Mouse (Mus musculus): Measurements from ENCODE around the gene Ncoa1. TPM values are rescaled to one million over a fixed set of nuclear protein-coding genes. Genes with fewer than 3 reads are reported as not detected.

The Ncoa1 gene
- polyA plus RNA-seq, 1 experiment from 2014 or later = 2.6 TPM

DNA sequence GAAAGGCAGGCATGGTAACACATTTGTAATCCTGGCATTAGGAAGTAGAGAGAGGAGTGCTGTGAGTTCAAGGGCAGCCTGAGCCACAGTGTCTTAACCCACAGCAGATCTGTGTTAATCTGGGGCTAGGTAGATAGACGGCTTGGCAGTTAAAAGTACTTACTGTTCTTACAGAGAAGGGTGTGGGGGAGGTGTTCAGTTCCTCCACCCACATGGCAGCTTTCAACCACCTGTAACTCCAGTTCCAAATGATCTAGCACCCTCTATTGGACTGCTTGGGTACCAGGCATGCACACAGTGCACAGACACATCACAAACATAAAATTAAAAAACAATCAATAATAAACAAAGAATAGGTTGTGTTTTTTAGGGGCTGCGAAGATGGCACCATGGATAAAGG is 84.4 kb downstream of the Ncoa1 start:
- Histone ChIP-seq H3K4me3 (ENCODE audit: low read depth, low read length) (no peak overlapping the region), H3K4me1 (replicated peaks; ENCODE audit: control insufficient read depth, insufficient read depth, low read length) (no peaks in the 10 kb centered on the region), H3K27ac (ENCODE audit: low read depth, low read length) (no peak overlapping the region), H3K27me3 (replicated peaks; ENCODE audit: control insufficient read depth, insufficient read depth, low read length) (no peaks in the 10 kb centered on the region), H3K9me3 (ENCODE audit: control insufficient read depth, low read length) (no peaks in the 10 kb centered on the region), H3K9ac (ENCODE audit: low read depth, low read length) (no peak overlapping the region), H3K4me2 (no peak overlapping the region), H3K36me3 (ENCODE audit: control insufficient read depth, insufficient read depth, low read length) (no peaks in the 10 kb centered on the region)
- DNase-seq (ENCODE audit: low spot score) (no peak), ATAC-seq (replicated peaks; ENCODE audit: low FRiP score) (no peak)
- WGBS = 48% methylated on average over 2 of the region's 2 CpGs

DNA sequence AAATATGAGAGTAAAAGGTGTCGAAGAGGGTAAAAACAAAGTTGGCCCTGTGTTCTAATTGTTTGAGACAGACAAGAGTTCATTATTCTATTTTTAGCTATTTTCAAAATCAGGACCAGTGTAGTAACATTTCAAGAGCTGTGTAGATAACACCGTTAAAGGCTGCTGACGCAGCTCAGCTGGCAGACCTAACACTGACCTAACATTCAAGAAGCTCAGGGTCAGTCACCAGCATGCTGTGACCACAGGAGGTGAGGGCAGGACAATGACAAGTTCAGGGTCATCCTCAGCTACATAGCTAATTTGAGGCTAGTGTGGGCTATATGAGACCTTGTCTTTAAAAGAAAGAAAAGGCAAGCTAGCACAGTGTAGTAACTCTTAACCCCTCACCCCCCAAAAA is 84.9 kb downstream of the Ncoa1 start:
- H3K27ac ChIP-seq (ENCODE audit: low read depth, low read length) = no peak overlapping the region
- H3K4me2 ChIP-seq = no peak overlapping the region
- no peaks in the 10 kb centered on the region for H3K27me3 ChIP-seq (replicated peaks; ENCODE audit: control insufficient read depth, insufficient read depth, low read length)
- DNase-seq (ENCODE audit: low spot score) = no peak
- H3K9ac ChIP-seq (ENCODE audit: low read depth, low read length) = no peak overlapping the region
- no peak overlapping the region for H3K4me3 ChIP-seq (ENCODE audit: low read depth, low read length)
- 56% methylated on average over 3 of the region's 3 CpGs for WGBS
- no peaks in the 10 kb centered on the region for H3K9me3 ChIP-seq (ENCODE audit: control insufficient read depth, low read length)
- no peaks in the 10 kb centered on the region for H3K36me3 ChIP-seq (ENCODE audit: control insufficient read depth, insufficient read depth, low read length)
- H3K4me1 ChIP-seq (replicated peaks; ENCODE audit: control insufficient read depth, insufficient read depth, low read length) = no peaks in the 10 kb centered on the region
- no peak for ATAC-seq (replicated peaks; ENCODE audit: low FRiP score)

DNA sequence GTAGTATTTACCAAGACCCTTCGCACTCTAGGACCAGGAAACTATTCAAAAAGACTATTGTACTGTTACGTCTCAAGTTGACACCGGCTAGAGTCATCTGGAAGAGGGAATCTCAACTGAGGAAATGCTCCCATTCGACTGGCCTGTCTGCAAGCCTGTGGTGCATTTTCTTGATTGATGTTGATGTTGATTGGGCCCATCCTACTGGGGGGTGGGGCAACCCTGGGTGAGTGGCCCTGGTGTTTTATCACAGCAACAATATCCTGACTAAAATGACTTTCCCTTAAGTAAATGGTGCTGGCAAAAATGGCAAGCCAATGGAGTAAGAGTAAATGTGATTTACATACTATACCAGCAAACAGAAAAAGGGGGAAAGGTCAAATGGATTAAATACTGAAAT is 85.7 kb downstream of the Ncoa1 start:
- ATAC-seq (replicated peaks; ENCODE audit: low FRiP score) = no peak
- 53% methylated on average over 4 of the region's 4 CpGs for WGBS
- no peak overlapping the region for H3K9ac ChIP-seq (ENCODE audit: low read depth, low read length)
- no peaks in the 10 kb centered on the region for H3K9me3 ChIP-seq (ENCODE audit: control insufficient read depth, low read length)
- H3K4me1 ChIP-seq (replicated peaks; ENCODE audit: control insufficient read depth, insufficient read depth, low read length) = no peaks in the 10 kb centered on the region
- H3K27ac ChIP-seq (ENCODE audit: low read depth, low read length) = no peak overlapping the region
- no peaks in the 10 kb centered on the region for H3K36me3 ChIP-seq (ENCODE audit: control insufficient read depth, insufficient read depth, low read length)
- H3K4me3 ChIP-seq (ENCODE audit: low read depth, low read length) = no peak overlapping the region
- no peak overlapping the region for H3K4me2 ChIP-seq
- H3K27me3 ChIP-seq (replicated peaks; ENCODE audit: control insufficient read depth, insufficient read depth, low read length) = no peaks in the 10 kb centered on the region
- DNase-seq (ENCODE audit: low spot score) = no peak

DNA sequence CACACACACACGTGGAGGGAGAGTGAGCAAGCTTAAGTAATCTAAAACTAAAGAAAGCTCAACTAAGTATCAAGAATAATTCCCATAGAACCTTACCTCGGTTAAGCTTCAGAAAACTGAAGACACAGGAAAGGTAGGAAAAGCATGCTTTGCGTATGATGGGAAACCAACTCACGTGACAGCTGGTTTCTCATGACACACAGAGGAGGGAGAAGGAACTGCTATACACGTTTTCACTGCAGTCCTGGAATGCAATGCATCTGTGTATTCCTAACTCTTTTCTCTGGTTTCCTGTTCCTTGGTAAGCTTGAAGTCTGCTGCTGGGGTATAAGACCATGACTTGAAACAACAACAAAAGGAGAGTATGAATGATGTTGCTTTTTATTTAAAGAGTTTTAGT is 86.3 kb downstream of the Ncoa1 start:
- 64% methylated on average over 5 of the region's 5 CpGs for WGBS
- H3K27ac ChIP-seq (ENCODE audit: low read depth, low read length) = no peak overlapping the region
- no peak overlapping the region for H3K9ac ChIP-seq (ENCODE audit: low read depth, low read length)
- no peak for DNase-seq (ENCODE audit: low spot score)
- no peaks in the 10 kb centered on the region for H3K4me1 ChIP-seq (replicated peaks; ENCODE audit: control insufficient read depth, insufficient read depth, low read length)
- no peak overlapping the region for H3K4me2 ChIP-seq
- H3K36me3 ChIP-seq (ENCODE audit: control insufficient read depth, insufficient read depth, low read length) = no peaks in the 10 kb centered on the region
- ATAC-seq (replicated peaks; ENCODE audit: low FRiP score) = no peak
- H3K27me3 ChIP-seq (replicated peaks; ENCODE audit: control insufficient read depth, insufficient read depth, low read length) = no peaks in the 10 kb centered on the region
- no peak overlapping the region for H3K4me3 ChIP-seq (ENCODE audit: low read depth, low read length)
- H3K9me3 ChIP-seq (ENCODE audit: control insufficient read depth, low read length) = no peaks in the 10 kb centered on the region

DNA sequence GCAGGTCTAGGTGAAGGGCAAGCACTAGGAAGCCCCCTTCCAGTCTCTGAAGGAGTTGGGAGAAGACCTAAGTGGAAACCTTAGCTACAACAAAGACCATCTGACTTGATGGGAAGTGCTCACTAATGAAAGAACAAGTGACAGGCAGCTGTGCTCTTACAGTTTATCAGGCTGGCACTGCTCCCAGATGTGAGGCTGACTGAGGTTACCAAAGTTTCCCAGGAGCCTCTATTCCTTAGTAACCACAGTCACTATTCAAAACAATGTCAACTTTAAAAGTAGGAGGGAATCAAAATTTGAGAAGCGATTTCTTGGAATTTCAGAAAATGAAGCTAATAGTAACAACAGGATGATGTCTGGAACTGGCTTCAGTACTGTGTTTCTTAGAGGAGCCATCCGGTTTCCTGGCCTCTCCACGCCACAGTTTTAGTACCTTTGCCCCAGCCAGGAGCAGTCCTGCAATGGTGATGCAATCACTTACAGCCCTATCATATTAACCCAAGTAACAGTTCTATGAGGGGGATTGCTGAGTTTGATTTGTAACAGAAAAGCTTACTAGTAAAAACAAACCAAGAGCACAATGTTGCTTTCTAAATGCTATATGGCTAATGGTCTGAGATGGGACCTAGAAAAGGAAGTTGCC is 90.8 kb downstream of the Ncoa1 start:
- ATAC-seq (replicated peaks; ENCODE audit: low FRiP score) = no peak
- no peak overlapping the region for H3K9ac ChIP-seq (ENCODE audit: low read depth, low read length)
- WGBS = 80% methylated on average over 3 of the region's 3 CpGs
- no peak for DNase-seq (ENCODE audit: low spot score)
- H3K4me2 ChIP-seq = no peak overlapping the region
- H3K36me3 ChIP-seq (ENCODE audit: control insufficient read depth, insufficient read depth, low read length) = no peaks in the 10 kb centered on the region
- no peaks in the 10 kb centered on the region for H3K4me1 ChIP-seq (replicated peaks; ENCODE audit: control insufficient read depth, insufficient read depth, low read length)
- H3K27ac ChIP-seq (ENCODE audit: low read depth, low read length) = no peak overlapping the region
- H3K9me3 ChIP-seq (ENCODE audit: control insufficient read depth, low read length) = no peaks in the 10 kb centered on the region
- H3K4me3 ChIP-seq (ENCODE audit: low read depth, low read length) = no peak overlapping the region
- H3K27me3 ChIP-seq (replicated peaks; ENCODE audit: control insufficient read depth, insufficient read depth, low read length) = no peaks in the 10 kb centered on the region

DNA sequence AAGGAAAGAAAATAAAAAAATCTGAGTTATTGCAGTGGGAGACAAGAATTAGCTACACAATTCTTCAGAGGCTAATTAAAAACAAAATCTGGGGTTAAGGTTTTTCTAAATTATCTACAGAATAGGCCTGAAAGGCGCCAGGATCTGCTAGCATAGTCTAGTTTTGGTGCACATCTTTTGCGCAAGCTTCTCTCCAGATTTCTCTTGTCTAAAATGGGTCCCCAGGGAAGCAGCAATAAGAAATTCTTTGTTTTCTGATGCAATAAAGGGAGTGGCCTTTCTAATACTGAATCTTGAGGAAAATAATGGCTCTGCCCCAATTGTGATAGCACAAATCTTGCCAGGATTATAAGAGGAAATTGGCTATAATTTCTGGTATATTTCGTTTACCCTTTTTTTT is 93.9 kb downstream of the Ncoa1 start:
- H3K4me2 ChIP-seq = no peak overlapping the region
- H3K27ac ChIP-seq (ENCODE audit: low read depth, low read length) = no peak overlapping the region
- WGBS = 81% methylated on average over 3 of the region's 3 CpGs
- H3K4me3 ChIP-seq (ENCODE audit: low read depth, low read length) = no peak overlapping the region
- no peaks in the 10 kb centered on the region for H3K27me3 ChIP-seq (replicated peaks; ENCODE audit: control insufficient read depth, insufficient read depth, low read length)
- ATAC-seq (replicated peaks; ENCODE audit: low FRiP score) = no peak
- no peak for DNase-seq (ENCODE audit: low spot score)
- no peak overlapping the region for H3K9ac ChIP-seq (ENCODE audit: low read depth, low read length)
- H3K9me3 ChIP-seq (ENCODE audit: control insufficient read depth, low read length) = no peaks in the 10 kb centered on the region
- H3K4me1 ChIP-seq (replicated peaks; ENCODE audit: control insufficient read depth, insufficient read depth, low read length) = no peaks in the 10 kb centered on the region
- H3K36me3 ChIP-seq (ENCODE audit: control insufficient read depth, insufficient read depth, low read length) = no peaks in the 10 kb centered on the region

DNA sequence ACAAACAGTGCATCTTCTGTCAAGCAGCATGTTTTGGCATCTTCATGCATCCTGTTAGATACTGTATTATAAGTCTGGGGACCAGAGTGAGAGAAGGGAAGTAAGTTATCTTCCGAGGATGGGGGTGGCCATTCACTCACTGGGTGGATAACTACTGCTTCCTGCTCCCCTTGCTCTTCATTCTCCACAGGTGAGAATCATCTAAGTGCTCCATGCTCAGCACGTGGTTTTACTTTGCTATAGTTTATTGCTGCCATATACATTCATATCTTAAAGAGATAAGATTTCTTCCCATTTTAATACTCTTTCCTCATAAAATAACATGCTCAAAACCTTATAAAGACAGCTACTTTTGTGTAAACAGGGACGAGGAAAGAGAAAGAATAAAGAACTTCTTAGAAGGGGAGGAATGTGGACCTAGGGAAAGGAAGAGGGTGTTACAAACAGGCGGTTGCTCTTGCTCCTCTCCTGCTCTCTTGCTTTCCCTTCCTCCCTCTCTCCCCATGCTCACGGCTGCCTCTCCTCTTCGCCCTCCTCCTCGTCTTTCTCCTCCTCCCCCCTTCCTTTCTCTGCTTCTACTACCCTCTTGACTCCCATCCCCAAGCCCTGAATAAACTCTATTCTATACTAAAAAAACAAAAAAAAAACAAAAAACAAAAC is 97.6 kb downstream of the Ncoa1 start:
- no peak overlapping the region for H3K27ac ChIP-seq (ENCODE audit: low read depth, low read length)
- no peak for DNase-seq (ENCODE audit: low spot score)
- no peak overlapping the region for H3K4me3 ChIP-seq (ENCODE audit: low read depth, low read length)
- no peaks in the 10 kb centered on the region for H3K27me3 ChIP-seq (replicated peaks; ENCODE audit: control insufficient read depth, insufficient read depth, low read length)
- 46% methylated on average over 7 of the region's 7 CpGs for WGBS
- H3K9ac ChIP-seq (ENCODE audit: low read depth, low read length) = no peak overlapping the region
- no peaks in the 10 kb centered on the region for H3K4me1 ChIP-seq (replicated peaks; ENCODE audit: control insufficient read depth, insufficient read depth, low read length)
- H3K36me3 ChIP-seq (ENCODE audit: control insufficient read depth, insufficient read depth, low read length) = no peaks in the 10 kb centered on the region
- ATAC-seq (replicated peaks; ENCODE audit: low FRiP score) = no peak
- H3K9me3 ChIP-seq (ENCODE audit: control insufficient read depth, low read length) = no peaks in the 10 kb centered on the region
- H3K4me2 ChIP-seq = no peak overlapping the region

DNA sequence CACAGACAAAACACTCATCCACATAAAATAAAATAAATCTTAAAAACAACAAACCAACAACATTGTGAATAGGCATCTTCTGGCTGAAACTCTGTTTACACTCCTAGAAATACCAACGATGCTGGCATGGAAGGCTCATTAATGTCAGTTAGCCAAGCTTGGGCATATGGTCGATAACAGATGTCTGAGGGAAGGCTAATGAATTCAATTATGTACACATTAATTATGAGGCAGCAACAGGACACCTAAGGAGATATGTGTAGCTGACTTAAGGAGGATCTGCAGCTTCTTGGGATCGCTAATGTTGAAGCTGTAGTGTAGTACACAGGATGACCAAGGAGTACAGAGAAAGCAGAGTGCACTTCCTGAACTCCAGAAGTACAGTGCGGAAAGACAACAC is 100.5 kb downstream of the Ncoa1 start:
- no peak overlapping the region for H3K9ac ChIP-seq (ENCODE audit: low read depth, low read length)
- H3K4me1 ChIP-seq (replicated peaks; ENCODE audit: control insufficient read depth, insufficient read depth, low read length) = no peaks in the 10 kb centered on the region
- WGBS = 83% methylated on average over 4 of the region's 4 CpGs

DNA sequence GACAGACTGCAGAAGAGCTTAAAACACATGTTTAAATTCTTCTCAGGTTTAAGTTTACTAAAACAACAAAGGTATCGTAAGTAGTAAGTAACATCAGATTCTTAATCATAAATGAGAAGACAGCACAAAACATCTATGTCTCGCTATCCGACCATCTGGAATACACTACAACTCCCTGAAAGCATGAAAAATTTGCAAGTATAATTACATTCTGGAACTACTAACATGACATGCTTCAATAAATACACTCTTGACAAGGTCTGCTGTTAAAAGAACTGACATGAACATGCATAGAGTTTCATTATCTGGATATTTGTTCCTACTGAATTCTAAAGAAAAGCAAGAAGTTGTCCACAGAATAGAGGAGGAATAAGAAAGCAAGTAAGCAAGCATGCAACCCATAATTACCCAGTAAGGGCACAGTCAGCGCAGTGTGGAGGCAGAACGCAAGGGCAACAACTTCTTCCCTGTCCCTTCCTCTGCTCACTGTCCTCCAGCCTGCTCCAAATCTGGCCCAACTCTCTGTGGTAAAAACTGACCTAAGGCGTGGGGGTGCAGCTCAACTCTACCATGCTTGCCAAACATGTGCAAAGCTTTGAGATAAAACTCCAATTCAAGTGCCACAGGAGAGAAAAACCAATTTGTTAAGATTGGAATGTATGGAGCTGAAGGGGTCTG is 102.0 kb downstream of the Ncoa1 start:
- no peaks in the 10 kb centered on the region for H3K4me1 ChIP-seq (replicated peaks; ENCODE audit: control insufficient read depth, insufficient read depth, low read length)
- H3K27ac ChIP-seq (ENCODE audit: low read depth, low read length) = no peak overlapping the region
- no peak for ATAC-seq (replicated peaks; ENCODE audit: low FRiP score)
- no peaks in the 10 kb centered on the region for H3K27me3 ChIP-seq (replicated peaks; ENCODE audit: control insufficient read depth, insufficient read depth, low read length)
- no peaks in the 10 kb centered on the region for H3K9me3 ChIP-seq (ENCODE audit: control insufficient read depth, low read length)
- H3K4me2 ChIP-seq = no peak overlapping the region
- no peak for DNase-seq (ENCODE audit: low spot score)
- H3K4me3 ChIP-seq (ENCODE audit: low read depth, low read length) = no peak overlapping the region
- 81% methylated on average over 6 of the region's 6 CpGs for WGBS
- H3K36me3 ChIP-seq (ENCODE audit: control insufficient read depth, insufficient read depth, low read length) = no peaks in the 10 kb centered on the region
- no peak overlapping the region for H3K9ac ChIP-seq (ENCODE audit: low read depth, low read length)

More for the DNA sequence above, 100.5 kb downstream of the Ncoa1 start:
- Histone ChIP-seq H3K9me3 (ENCODE audit: control insufficient read depth, low read length) (no peaks in the 10 kb centered on the region), H3K4me2 (no peak overlapping the region), H3K27ac (ENCODE audit: low read depth, low read length) (no peak overlapping the region), H3K36me3 (ENCODE audit: control insufficient read depth, insufficient read depth, low read length) (no peaks in the 10 kb centered on the region), H3K4me3 (ENCODE audit: low read depth, low read length) (no peak overlapping the region), H3K27me3 (replicated peaks; ENCODE audit: control insufficient read depth, insufficient read depth, low read length) (no peaks in the 10 kb centered on the region)
- DNase-seq (ENCODE audit: low spot score) (no peak), ATAC-seq (replicated peaks; ENCODE audit: low FRiP score) (no peak)
